Mouse (Mus musculus) lung, embryonic 15.5 days (tissue): Measurements from ENCODE around the gene Tll2. TPM values are rescaled to one million over a fixed set of nuclear protein-coding genes. Genes with fewer than 3 reads are reported as not detected.

ENCODE experiments used
- ATAC-seq: fragments of 200-750 bp; cut with Nextera tagmentation; 2 replicates; pipeline ENCODE4 v1.8.0; 2017; ENCODE audit warnings: moderate number of reproducible peaks, borderline replicate concordance; ENCODE audit not compliant: low FRiP score, low TSS enrichment; ENCODE audit errors: extremely low read depth
- H3K27ac ChIP-seq: fragments of 300-500 bp; sonication (generic); 2 replicates; pipeline ENCODE4 v1.5.1; 2015; ENCODE audit warnings: moderate library complexity, mild to moderate bottlenecking, inconsistent platforms
- H3K27me3 ChIP-seq: fragments of 300-500 bp; sonication (generic); 2 replicates; pipeline ENCODE4 v1.6.1; 2015; ENCODE audit warnings: inconsistent platforms
- H3K36me3 ChIP-seq: fragments of 300-500 bp; sonication (generic); 2 replicates; pipeline ENCODE4 v1.6.1; 2015; ENCODE audit warnings: inconsistent platforms
- H3K4me1 ChIP-seq: fragments of 300-500 bp; sonication (generic); 2 replicates; pipeline ENCODE4 v1.6.1; 2015; ENCODE audit warnings: inconsistent platforms
- H3K4me2 ChIP-seq: fragments of 300-500 bp; sonication (generic); 2 replicates; pipeline ENCODE4 v1.6.1; 2015; ENCODE audit warnings: inconsistent platforms, mild to moderate bottlenecking, moderate library complexity
- H3K4me3 ChIP-seq: fragments of 300-500 bp; sonication (generic); 2 replicates; pipeline ENCODE4 v1.5.1; 2015; ENCODE audit warnings: mild to moderate bottlenecking, inconsistent platforms
- H3K9ac ChIP-seq: fragments of 300-500 bp; sonication (generic); 2 replicates; pipeline ENCODE4 v1.6.1; 2015; ENCODE audit warnings: inconsistent platforms
- H3K9me3 ChIP-seq: fragments of 300-500 bp; sonication (generic); 2 replicates; pipeline ENCODE4 v1.6.1; 2016; ENCODE audit warnings: inconsistent platforms
- WGBS: fragments of 180-500 bp; shearing (Covaris S2); methylation state at CpG from one replicate; pipeline ENCODE4 v1.1.7; 2015; 5-methylcytosine and 5-hydroxymethylcytosine counted together
- polyA plus RNA-seq: library from polyadenylated mRNA; unstranded; fragments of >200 nt; fragmentation: Nextera tagmentation; extraction: Ambion mirVana; gene quantifications from 2 replicates; pipeline ENCODE4 v1.2.1, GENCODE M21; 2015

Tll2 gene
- polyA plus RNA-seq, 1 experiment from 2014 or later: not detected

GRCm38 (mm10) chr19:41045091-41045770 is 161.4 kb downstream of the Tll2 start:
- Histone ChIP-seq H3K4me2 (peak overlapping the region; percentile 27; the same call in 1 of the 2 replicates), H3K36me3 (no peaks in the 10 kb centered on the region), H3K27ac (no peak overlapping the region), H3K27me3 (no peaks in the 10 kb centered on the region), H3K9me3 (no peaks in the 10 kb centered on the region), H3K4me3 (no peak overlapping the region), H3K4me1 (no peaks in the 10 kb centered on the region), H3K9ac (no peak overlapping the region)
- peak; percentile 55; the same call in 1 of the 2 replicates for ATAC-seq
- WGBS: 24% methylated on average over 10 of the region's 10 CpGs

- ATAC-seq: no peak
- Histone ChIP-seq H3K9me3 (no peaks in the 10 kb centered on the region), H3K4me1 (no peaks in the 10 kb centered on the region), H3K9ac (no peak overlapping the region), H3K4me2 (no peak overlapping the region), H3K27ac (no peak overlapping the region), H3K36me3 (no peaks in the 10 kb centered on the region), H3K27me3 (no peaks in the 10 kb centered on the region), H3K4me3 (no peak overlapping the region)
- 64% methylated on average over 7 of the region's 7 CpGs for WGBS
Measured at GRCm38 (mm10) chr19:41039110-41039509, 167.5 kb downstream of the Tll2 start.

GRCm38 (mm10) chr19:41035809-41036551 is 170.7 kb downstream of the Tll2 start:
- H3K4me3 ChIP-seq: no peak overlapping the region
- no peak for ATAC-seq
- no peak overlapping the region for H3K4me2 ChIP-seq
- H3K27me3 ChIP-seq: no peaks in the 10 kb centered on the region
- H3K27ac ChIP-seq: no peak overlapping the region
- H3K4me1 ChIP-seq: no peaks in the 10 kb centered on the region
- 43% methylated on average over 4 of the region's 4 CpGs for WGBS
- H3K36me3 ChIP-seq: no peaks in the 10 kb centered on the region
- no peaks in the 10 kb centered on the region for H3K9me3 ChIP-seq
- no peak overlapping the region for H3K9ac ChIP-seq

Other genes with a start within 250 kb of the Tll2 start
- 0.54 and 0.79 TPM in 2 replicates for gene Blnk, start 212.3 kb downstream of the Tll2 start, polyA plus RNA-seq
- gene Dntt, start 177.6 kb downstream of the Tll2 start, polyA plus RNA-seq: 0.19 TPM in 1 of 2 replicates, not detected in the other
- not detected in 2 replicates for gene Opalin, start 129.7 kb downstream of the Tll2 start, polyA plus RNA-seq
- 150 and 151 TPM in 2 replicates for gene Tm9sf3, start 57.2 kb upstream of the Tll2 start, polyA plus RNA-seq
- 2.8 and 2.9 TPM in 2 replicates for gene Pik3ap1, start 178.3 kb upstream of the Tll2 start, polyA plus RNA-seq